Mouse (Mus musculus): ENCODE measurements around the gene Lmo4. TPM values are rescaled to one million over a fixed set of nuclear protein-coding genes. Genes with fewer than 3 reads are reported as not detected.

The Lmo4 gene
- polyA plus RNA-seq, 1 experiment = 24.9 TPM

DNA sequence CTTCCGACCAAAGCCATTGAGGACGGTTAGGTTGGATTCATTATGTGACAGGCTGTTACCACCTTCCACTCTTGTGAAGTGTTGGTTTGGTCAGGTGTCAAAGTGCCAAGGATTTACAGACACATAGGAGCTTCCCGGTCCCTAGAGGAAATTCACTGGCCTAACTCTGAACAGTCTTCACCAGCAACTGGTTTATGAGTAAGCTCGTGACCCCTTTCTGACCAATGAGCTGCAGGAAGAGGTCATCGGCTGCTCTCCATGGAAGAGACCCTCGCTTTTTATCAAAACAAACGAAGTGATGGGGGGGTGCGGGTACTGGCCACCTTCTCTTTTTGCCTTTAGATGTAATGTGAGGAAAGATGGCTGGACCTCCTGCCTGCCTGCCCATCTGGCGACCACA is 17.4 kb upstream of the Lmo4 start:
- TF ChIP-seq GATA1 (IDR thresholded peaks at IDR 0.05; ENCODE audit: low read length) = no peak

DNA sequence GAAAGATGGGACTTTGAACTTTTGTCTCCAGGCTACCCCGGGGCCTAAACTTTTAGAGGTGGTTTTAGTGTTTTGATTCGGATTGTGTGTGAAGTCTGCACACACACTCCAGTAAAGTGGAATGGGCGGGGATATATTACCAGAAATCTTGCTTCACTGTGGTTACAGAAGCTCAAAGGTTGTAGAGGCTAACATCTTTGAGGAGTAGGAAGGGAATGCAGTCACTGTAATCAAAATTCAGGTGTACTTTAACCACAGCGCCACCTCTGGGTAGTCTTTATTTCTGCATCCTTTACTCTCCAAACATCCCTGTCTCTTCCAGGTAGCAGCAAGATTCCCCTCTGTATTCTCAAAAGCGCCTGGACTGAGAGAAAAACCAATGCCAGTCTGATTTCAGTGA is 2.5 kb upstream of the Lmo4 start:
- no peak for TF ChIP-seq GATA1 (IDR thresholded peaks at IDR 0.05; ENCODE audit: low read length)

DNA sequence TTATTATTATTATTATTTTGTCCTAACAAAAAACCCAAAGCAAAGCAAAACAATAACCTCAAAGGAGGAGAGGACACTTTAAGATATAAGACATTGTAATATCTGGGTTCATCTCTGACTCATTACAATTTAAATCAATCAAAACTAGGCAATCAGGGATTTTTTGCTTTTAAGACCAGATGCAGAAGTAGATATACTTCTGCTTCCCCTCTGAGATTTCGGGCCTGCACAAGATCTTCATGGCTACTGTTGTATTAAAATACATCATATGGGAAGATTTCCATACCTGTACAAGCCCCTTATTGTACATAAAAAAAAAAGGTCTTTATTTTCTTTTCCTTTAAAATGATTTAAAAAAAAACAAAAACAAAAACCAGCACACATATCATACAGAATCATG is 1.9 kb upstream of the Lmo4 start:
- no peak for TF ChIP-seq GATA1 (IDR thresholded peaks at IDR 0.05; ENCODE audit: low read length)

GRCm38 (mm10) chr3:144206261-144206660 is 1.2 kb upstream of the Lmo4 start:
- no peak for TF ChIP-seq GATA1 (IDR thresholded peaks at IDR 0.05; ENCODE audit: low read length)

DNA sequence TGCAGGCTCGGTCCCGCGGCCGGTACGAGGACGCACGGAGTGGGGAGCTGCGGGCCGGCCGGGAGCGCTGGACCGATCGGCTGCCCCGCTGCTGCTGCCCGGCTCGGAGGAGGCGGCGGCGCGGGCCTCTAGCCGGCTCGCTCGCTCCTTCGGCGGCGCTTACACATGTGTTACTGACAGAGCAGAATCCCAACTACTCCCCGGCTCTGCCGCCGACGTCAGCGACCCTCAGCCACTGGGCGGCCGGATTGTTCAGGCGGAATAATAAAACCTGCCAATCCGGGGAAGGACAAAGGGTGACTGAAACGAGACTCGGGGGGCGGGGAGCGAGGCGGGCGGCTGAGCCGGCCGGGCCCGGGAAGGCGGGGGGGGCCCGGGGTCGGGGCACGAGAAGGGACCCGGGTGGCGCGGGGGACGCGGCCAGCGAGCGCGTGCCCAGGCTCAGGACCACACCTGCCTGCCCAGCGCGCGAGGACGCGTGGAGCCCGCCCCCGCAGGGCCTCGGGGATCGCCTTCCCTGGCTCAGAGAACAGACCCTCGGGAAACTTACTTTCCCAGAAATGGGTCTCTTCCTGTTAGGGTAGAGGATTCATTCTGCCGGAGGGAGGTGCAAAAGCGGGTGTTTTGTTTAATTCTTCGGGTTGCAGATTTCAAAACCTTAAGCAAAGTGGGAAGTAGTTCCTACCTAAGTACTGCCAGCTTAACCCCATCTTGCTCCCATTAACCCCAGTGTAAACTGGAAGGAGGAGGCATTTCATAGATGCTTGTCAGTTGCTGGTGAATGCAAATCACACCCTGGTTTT is 532 bp upstream of the Lmo4 start:
- TF ChIP-seq GATA1 (IDR thresholded peaks at IDR 0.05; ENCODE audit: low read length) = no peak

- no peak for TF ChIP-seq GATA1 (IDR thresholded peaks at IDR 0.05; ENCODE audit: low read length)
Observed at GRCm38 (mm10) chr3:144203988-144204412, 1.0 kb downstream of the Lmo4 start.

DNA sequence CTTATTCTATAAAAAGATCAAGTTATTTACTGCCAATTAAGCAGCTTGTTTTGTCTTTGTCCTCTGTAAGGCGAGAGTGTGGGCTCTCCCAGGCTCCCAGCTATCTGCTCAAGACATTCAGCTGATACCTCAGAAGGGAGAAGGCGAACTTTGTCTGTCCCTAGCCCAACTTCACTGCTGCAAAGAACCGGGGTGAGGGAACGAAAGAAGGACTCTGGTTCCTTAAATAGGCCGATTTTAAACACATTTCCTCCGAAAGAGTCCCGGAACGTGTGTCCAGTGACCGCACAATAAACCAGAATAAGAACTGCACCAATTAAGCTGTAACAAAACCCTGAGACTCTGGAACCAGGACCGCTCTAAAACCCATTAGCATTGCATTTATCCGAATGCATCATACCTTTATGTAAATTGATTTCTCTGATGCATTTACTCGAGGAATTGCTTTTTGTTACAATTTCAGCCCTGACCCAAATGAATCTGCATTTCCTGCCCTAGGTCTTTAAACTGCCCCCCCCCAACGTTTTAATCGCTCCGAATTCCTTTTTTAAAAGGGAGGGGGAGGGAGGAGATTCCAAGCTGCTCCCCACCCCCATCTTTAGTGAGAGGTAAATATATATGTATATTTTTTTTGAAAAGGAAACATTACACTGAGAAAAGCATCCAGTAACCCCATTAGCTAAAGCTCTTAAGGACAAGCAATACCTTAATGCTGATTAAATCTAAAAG is 1.6 kb downstream of the Lmo4 start:
- TF ChIP-seq GATA1 (IDR thresholded peaks at IDR 0.05; ENCODE audit: low read length) = no peak

DNA sequence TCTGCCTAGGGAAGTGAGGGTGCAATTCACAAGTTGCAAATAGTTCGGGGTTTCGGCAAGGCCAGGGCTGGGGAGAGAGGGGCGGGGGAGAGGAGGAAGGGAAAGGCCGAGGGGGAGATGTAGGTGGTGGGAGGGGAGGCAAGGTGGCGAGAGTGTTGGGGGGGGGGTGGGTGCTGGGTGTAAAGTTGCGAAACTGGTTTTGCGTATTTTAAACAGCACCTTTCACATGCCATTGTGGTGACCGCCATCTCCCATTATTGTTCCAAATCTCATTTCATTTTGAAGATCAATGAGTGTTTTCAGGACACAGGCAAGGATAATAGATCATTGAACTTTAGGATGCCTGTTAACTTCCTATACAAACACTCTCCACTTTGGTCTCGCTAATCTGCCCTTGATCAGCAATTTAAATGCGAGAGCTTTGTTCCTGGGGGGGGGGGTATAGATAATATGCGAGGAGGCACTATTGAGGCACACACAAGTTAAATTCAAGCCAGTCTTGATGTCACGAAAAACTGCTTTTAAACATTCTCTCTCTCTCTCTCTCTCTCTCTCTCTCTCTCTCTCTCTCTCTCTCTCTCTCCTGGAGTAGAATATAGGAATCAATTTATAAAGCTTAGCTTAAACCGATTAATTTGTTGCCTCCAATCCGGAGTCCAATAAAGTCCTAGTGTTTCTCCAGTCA is 2.3 kb downstream of the Lmo4 start:
- no peak for TF ChIP-seq GATA1 (IDR thresholded peaks at IDR 0.05; ENCODE audit: low read length)

DNA sequence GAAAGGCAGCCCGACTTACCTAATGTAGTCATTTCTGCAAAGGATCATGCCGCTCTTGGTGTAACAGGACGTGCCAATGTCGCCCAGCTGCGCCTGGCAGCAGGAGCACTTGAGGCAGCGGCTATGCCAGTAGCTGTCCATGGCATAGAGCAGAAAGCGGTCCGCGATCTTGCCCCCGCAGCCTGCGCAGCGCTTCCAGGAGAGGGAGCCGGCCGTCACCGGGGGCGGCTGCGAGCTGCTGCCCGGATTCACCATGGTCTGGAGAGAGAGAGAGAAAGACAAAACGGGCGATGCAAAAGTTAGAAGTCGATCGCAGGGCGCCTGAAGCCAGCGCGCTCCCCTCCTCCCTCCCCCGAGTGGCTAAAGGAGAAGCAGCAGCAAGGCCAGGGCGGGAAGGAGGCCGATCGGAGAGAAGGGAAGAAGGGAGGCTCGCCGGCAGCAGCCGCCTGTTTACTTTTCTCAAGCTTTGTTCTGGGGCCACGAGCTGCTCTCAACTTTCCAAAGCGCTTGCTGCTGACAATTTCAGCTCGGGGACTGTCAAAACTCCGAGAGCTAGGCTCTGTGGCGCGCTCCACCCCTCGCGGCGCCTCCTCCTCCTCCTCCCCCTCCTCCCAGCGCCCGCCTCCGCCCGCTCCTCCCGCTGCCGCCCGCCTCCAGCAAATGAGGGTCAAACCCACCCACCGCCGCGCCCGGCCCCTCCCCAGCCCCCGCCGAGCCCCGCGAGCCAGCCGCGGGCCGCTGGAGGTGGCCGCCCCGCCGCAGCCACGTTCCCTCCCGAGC is 3.0 kb downstream of the Lmo4 start:
- no peak for TF ChIP-seq GATA1 (IDR thresholded peaks at IDR 0.05; ENCODE audit: low read length)

DNA sequence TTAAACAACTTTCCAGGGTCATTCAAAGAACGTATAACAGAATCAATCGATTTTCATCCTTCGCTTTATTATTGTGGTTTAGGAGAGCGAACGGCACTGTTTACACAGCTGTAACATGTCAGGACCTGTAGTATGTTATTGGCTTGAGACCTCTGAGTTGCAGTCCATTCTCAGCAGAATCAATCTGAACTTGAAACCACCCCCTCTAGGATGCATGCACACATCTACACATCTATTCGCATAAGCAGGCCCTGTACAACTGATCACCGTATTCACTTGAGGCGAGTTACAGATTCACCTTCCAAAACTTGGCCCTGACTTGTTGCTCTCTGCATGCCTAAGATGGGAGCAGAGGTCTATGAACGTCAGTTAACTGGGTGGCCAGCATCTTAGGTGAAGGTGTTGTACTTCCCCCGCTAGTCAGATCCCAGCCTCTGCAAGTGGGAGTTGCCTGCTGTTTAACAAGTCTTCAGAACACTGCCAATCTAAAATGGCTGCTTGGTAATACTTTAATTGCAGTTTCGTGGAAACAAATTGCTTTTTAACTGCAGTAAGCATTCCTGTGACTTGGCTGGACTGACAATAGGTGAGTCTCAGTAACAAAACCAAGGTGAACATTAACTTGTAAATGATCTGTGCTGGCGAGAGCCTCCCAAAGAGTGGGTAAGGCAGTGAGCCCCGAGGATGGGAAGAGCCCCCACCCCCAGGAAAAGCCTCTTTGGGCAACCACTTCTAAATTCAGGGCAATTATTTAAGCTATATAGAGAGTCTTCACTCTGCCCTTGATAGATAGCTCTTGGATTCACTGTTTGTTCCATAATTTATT is 19.5 kb downstream of the Lmo4 start:
- no peak for TF ChIP-seq GATA1 (IDR thresholded peaks at IDR 0.05; ENCODE audit: low read length)

DNA sequence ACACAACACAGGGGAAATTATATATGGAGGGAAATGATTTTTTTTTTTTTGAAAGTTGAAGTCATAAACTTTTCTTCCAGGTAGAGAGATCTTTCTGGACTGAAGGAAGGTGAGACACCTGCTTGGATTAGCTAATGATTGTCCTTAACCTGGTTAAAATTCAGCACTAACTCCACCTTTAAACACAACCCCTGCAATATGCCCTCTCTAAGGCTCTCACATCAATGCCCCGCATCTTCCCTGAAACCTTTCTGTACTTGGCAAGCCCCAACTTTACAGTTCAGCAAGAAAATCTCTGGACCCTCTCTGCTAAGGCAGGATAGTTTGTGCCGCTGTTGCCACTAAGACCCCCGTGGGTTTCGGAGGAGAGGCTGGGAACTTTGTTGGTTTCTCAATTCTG is 20.1 kb downstream of the Lmo4 start:
- no peak for TF ChIP-seq GATA1 (IDR thresholded peaks at IDR 0.05; ENCODE audit: low read length)

DNA sequence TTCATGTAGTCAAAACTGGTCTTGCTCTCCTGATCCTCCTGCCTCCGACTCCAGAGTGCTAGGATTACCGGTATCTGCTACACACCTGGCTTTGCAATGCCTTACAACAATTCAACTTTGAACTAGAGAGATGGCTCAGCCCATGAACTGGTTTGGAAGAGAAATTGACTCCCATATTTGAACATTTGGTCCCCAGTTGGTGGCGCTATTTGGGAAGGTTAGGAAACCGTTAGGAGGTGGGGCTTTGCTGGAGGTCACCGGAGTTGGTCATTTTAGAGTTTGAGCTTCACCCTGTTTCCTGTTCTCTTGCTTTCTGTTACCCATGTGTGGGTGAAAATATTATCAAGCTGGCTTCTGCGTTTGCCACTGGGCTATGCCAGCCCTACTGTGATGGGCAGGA is 22.8 kb downstream of the Lmo4 start:
- TF ChIP-seq GATA1 (IDR thresholded peaks at IDR 0.05; ENCODE audit: low read length) = no peak

GRCm38 (mm10) chr3:144178937-144179336 is 26.1 kb downstream of the Lmo4 start:
- no peak for TF ChIP-seq GATA1 (IDR thresholded peaks at IDR 0.05; ENCODE audit: low read length)

DNA sequence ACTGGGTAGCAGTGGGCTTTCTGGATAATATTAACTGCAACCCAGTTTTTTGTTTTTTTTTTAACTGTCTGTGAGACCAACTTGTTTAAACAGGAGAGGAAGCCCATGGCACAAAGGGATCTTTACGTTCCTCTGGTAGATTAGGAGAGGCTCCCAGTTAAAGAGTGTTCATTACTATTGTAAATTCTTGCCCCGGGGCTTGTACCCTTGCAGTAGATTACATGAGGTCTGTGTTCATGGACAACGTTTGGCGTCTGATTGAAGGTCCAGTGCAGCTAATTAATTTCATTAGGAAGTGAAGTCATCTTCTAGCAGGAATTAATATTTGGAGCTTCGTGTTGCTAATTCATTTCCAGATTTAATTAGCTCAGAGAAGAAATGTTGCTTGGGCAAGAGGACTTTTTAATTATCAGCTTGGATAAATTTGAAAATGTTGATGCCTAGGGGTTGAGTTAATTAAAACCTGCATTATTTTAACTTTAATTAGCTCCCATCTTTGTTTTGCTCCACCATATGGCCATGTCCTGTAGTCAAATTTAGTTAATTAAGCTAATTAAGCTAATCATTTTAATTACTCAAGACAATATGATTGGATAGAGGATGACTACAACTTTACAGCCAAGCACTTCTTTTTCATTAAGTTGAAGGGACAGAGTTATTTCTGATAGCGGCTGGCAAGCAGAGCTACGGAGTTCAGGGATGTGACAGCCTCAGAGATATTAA is 31.0 kb downstream of the Lmo4 start:
- no peak for TF ChIP-seq GATA1 (IDR thresholded peaks at IDR 0.05; ENCODE audit: low read length)
